Mouse (Mus musculus) 416B (cell line): ENCODE measurements around the gene Por.

Experiments
- DNase-seq: peaks from one replicate; pipeline ENCODE4 v3.0.0; 2011; ENCODE audit warnings: low read depth

Gene Por

DNA sequence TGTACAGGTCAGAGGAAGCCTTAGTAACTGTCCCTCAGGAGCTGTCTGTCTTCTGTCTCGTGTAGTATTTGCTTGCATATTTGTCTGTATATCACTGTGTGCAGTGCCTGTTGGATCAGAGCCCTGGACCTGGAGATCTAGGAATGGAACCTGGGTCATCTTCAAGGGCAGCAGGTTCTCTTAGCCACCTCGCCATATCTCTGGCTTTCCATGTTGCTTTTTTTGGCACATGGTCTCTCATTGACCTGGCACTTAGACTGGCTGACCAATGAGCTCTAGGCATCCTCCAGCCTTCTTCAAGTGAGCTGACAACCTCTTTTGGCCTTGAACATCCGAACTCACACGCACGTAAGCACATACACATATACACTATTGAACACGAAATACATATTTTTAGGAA, 32.4 kb downstream of the Por start:
- no peak for DNase-seq

DNA sequence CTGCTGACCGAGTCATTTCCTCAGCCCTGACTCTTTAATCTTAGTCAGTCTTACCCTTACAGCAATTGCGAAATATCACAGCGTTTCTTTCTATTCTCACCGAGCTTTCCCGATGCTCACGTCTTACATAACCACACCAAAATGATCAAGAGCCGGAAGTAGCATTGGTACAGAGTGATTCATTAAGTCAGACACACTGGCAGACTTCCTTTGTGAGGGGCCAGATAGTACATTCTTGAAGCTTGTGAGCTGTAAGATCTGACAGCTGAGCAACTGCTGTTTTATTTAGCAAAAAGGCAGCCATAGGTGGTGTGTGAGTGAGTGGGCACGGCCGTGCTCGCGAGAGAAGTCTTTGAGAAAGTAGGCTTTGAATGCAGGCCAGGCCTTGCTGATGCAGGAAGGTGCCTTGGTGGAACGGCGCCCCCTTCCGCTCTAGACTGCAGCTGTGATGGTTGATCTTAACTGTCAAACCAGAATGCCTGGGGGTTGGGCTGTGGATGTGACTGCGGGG, 32.9 kb downstream of the Por start:
- DNase-seq = peak; percentile 99

DNA sequence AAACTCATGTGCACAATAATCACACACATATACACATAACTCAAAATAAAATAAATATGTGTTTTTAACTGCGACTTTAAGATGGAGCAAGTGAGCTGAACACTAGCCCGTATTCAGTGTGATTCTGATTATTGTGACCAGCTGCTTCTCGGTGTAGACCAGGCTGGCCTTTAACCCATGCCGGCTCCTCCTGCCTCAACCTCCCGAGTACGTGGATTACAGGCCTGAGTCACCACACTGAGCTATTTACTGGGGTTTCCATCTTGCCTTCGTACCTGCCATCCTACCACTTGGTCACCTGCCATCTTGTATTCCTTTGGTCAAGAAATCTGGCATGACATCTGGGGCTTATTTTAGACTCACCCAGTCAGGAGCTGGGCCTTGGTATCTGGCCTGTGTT, 33.6 kb downstream of the Por start:
- no peak for DNase-seq

DNA sequence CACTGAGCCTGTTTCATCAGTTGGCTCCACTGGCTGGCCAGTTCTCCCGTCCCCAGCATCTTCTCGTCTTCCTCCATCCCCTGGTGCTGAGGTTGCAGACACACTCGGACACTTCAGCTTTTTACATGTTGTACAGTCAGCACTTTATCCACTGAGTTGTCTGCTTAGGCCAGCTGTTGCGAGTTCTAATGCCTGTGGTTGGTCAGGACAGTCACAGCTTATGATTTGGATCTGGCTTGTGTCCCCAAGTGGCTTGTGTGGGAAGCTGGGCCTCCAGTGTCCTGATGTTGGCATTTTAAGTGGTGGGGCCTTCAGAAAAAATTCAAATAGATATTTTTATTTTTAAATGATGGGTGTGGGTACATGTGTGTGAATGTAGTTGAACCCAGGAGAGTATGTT, 35.5 kb downstream of the Por start:
- no peak for DNase-seq

DNA sequence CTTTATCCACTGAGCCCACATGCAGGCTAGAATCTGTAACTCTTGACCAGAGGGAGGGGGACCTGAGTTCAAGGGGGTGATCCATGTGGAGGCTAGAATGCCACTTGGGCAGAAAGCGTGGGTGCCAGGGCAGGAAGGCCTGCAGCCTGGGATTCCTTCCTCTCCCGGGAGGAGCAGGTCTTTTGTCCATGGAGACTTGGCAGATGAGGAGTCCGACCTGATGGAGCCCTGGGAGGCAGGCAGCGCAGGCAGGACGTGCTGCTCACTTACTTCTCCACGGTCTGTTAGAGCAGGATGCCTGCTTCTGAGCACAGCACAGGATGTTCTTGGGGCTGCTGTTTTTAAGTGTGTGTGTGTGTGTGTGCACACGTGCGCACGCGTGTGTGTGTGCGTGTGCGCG, 37.2 kb downstream of the Por start:
- no peak for DNase-seq

DNA sequence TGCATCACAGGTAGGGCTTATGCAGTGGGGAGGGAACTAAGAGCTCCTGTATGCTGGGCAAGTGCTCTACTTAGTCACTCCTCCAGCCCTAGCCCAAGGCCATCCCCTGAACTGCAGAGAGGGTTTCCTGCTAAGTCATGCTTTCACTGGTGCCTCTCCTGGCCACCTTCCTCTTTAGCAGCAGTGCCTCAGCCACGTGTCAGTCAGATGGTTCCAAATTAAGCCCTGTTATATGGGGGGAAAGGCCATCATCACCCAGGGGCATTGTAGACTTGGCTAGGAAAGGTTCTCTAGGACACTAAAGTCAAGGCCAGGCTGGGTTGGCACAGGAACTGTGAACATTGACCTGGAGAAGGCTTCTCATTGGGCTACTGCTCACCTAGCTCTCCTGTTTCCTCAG, 38.0 kb downstream of the Por start:
- DNase-seq = peak; percentile 90

DNA sequence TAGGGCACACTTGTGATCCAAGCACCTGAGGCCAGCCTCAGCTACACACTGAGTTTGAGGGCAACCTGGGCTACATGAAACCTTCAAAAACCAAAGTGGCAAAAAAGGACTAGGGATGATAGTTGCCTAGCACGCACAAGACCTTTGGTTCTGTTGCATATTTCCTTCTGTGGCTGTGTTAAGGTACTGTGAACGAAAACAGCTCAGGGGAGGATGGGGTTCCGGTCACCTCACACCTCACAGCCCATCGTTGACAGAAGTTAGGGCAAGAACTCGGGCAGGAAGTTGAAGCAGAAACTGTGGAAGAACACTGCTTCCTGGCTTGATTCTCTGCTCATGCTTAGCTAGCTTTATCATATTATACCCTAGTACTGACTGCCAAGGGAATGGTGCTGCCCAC, 39.9 kb downstream of the Por start:
- no peak for DNase-seq

DNA sequence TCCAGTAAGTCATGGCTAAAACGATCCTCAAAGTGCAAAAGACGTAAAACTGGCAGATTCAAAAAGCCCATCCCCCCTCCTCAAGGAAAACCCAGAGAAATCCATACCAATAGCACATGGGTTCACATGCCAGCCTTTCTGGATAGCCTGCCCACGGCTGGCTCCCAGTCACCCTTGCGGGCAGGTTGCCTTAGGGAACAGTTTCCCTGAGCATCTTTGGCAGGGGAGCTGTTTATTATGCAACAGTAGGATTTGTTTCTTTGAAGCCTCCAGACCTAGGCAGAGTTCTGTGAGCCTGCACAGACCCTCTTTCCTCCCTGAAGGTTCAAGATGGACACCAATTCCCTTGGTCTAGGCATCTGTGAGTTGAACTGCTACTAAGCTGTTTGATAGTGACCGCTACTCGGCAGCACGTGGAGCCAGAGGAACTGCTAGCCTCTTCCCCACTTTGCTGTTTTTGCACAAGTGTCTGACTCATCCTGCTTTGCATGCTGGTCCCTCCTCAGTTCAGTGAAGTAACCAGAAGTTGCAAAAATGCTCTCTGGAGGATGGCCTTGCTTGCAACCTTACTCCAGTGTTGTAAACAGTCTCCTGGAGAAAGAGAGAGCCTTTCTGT, 40.9 kb downstream of the Por start:
- DNase-seq = peak; percentile 94

DNA sequence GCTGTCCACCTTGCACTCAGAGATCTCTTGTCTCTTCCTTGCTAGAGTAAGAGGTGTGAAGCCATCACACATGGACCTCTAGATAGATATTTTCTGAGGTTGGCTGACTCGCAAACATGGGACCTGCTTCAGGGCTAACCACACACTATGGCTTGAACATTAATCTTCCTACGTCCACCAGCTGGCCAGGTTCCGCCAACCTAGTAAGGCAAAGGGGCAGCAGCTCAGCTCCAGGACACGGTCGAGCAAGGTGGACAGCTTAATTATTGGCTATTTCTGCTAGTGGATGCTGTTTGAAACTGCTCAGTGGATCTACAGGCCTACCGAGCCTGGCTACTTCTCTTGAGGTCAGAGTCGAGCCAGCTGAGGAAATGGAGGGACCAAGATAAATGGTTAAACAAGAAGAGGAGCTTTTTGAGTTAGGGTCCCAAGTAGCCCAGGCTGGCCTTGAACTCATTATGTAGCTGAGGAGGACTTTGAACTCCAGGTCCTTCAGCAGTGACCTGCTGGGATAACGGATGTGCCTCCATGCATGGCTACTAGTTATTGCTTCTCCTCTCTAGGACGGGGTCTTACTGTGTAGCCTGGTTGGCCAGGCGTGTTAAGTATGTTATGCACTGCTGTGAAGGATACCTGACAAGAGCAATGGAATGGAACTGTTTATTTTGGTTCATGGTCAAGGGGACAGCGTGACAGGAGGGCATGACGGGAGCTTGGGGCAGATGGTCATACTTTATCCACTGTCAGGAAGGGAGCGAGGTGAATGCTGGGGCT, 41.9 kb downstream of the Por start:
- peak; percentile 34 for DNase-seq

DNA sequence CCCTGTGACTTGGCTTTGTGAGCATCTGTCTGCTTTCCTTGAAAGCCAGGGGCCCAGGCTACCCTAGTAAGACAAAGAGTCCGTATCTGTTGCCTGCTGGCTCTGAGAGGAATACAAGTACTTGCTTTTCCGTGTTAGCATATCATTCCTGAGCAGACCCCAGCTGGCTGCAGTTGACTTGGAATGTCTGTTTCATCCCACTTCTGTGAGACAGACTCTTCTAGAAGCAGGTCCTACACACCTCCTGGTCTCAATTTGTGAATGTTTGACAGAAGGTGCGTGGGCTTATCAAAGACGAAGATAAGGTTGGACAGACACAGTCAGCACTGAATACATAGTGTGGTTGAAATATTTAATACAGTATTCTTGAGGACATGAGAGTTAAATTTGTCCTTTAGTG, 43.0 kb downstream of the Por start:
- no peak for DNase-seq

DNA sequence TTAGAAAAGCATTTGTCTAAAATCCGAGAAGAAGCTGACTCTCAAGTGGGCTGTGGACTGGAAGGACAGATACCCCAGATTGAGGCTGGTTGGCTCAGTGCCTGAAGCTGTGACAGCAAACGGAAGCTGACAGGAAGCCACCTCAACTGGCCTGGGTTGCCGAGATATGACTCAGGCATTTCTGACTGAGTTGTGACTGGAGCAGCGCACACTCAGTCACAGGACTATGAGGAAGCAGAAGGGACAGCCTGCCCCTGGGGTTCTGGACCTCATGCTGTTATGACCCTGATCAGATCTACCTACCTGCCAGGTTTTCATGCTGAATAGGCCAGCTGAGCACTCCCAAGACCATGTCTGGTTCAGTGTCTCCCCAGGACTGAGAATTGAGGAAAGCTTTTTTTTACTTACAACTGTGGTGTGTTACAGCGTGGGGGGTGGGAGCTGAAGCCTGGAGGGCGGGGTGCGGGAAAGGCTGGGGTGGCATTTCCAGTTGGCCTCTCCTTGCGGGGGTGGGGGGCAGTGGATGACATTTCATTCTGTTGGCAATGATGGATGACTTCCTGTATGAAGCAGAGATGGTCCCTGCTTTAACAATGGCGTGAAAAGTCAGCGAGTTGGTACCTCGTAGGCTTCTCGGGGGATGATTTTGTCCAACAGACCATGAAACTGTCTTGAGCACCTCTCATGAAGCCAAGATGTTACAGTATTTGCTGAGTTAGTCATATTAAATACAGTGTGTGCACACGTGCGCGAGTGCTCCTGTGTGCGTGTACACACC, 43.8 kb downstream of the Por start:
- peak; percentile 99 for DNase-seq

DNA sequence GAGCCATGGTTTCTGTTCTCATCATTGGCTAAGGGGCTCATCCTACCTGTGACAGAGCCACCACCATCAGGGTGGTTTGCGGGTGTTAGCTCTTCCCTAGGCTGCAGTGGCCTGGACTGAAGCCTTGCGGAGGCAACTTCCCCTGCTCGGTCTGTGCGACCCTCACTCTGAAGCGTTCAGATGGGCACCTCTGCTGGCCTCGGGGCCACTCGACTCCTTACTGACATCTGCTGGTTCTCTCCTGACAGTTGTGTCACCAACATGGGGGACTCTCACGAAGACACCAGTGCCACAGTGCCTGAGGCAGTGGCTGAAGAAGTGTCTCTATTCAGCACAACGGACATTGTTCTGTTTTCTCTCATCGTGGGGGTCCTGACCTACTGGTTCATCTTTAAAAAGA, 45.8 kb downstream of the Por start:
- peak; percentile 38 for DNase-seq

DNA sequence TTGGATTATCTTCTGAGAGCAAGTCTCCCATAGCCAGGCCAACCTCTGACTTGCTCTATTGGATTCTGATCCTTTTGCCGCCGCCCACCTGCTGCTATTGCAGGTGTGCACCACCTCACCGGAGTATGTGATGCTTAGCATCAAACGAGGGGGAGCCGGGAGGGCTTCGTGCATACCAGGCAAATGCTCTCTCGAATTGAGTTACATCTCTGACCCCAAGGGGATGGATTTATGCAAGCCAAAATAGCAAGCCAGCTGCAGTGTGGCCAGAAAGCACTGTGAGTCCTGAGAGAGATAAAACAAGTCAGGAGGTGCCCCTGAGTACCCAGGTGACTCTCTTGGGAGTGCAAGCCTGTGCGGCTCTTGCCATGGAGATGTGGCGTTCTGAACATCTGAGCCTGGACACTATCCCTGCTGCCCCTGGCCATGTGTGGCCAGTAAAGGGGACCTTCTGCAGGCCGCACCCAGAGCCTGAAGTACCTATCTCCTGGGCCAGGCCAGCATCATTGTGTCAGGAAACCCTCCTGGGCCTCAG, 49.8 kb downstream of the Por start:
- no peak for DNase-seq

DNA sequence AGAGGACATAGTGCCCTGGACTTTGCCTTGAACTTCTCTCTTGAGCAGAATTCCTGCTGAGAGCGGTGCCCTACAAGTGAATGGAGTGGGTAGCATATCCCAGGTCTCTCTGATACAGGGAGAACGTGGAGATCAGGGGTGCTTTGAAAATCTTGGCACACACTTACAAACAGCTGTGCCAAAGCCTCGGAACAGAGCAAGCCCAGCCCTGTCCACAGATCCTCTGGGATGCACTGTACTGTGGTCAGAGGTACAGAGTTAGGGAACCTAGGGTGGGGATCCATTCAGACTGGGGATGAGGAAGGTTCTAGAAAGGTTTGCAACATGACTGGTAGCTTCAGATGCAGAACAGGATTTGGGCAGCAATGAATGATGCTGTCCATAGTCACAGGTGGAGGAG, 50.3 kb downstream of the Por start:
- DNase-seq = no peak

DNA sequence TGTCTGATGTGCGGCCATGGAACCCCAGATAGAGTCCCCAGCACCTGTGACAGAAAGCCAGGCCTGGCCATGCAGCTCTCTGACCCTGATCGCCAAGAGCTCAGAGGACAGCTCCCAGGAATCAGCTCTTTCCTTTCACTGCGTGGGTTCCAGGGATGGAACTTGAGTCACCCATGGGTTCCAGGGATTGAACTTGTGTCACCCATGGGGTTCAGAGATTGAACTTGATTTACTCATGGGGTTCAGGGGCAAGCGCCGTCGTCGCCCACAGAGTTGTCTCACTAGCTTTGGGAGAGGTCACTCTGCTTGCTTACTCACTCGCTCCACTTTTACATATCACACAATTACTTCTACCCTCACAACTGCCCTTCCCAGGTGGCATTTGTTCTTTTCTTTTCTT, 51.2 kb downstream of the Por start:
- no peak for DNase-seq

DNA sequence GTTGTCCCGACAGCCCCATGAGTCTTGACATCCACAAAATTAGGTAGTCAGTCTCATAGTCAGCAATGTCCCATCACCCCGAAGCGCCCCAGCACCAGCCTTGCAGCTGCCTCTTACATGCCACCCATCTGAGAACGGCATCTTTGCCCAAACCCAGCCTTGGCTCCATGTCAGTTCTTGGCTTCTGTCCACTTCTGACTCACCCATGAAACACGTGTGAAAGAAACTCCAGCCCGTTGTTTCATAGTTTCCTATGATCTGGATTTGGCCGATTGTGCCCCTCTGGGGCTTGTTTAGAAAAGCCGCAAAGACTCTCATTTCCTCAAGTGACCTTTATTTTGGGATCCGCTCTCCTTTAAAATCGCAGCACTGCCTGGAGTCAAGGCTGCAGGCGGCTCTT, 52.3 kb downstream of the Por start:
- DNase-seq = peak; percentile 66

DNA sequence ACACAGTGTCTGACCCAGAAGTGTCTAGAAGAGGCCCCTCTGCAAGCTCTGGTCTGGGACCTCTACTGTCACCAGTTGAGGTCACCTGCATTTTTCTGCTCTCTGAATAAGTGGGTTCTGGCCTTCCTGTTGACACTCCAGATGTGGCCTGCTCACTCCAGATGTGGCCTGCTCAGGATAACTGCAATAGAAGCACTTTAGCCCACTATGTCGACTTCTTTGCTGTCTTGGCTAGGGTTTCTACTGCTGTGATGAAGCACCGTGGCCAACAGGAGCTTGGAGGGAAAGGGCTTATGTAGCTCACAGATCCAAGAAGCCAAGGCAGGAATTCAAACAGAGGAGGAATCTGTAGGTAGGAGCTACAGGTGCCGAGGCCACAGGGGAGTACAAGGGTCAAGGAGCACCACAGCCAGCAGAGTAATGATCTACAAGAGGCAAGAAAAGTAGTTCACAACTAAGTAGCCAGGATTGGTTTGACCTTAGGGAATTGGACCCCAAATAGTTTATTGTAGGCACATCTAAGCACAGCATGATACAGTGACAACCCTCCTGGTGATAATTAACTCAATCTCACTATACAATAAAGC, 53.4 kb downstream of the Por start:
- DNase-seq = no peak

DNA sequence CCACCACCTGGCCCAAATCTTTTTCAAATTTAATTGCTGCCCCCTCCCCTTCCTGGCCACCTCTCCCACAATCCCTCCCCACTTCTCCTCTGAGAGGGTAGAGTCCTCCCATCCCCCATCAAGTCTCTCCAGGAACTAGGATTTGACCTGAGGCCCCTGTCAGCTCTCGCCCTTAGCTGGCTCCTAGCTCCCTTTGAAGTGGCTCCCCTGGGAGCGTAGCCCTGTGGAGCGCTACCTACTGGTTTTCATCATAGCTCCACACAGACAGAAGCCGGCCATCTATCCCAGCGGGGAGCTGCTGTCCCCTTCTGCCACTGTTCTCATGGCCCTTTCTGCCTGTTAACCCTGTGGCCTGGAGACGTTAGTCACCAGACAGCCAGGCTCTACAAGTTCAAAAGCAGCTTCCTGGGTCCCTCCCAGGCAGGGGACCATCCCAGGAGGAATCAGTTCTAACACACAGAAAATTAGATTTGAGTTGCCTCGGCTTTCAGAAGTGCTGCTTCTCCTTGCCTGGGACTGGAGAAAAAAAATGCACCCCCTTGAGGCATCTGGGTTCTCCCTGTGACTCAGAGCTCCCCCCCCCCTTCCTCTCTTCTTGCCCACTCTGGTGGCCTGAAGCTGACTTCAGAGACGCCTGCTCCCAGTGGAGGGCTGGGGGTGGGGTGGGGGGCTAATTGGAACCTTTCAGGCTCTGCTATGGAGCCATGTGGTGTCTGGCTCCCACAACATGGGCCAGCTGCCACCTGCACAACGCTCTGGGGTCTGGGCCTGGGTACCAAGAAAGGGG, 54.9 kb downstream of the Por start:
- no peak for DNase-seq

DNA sequence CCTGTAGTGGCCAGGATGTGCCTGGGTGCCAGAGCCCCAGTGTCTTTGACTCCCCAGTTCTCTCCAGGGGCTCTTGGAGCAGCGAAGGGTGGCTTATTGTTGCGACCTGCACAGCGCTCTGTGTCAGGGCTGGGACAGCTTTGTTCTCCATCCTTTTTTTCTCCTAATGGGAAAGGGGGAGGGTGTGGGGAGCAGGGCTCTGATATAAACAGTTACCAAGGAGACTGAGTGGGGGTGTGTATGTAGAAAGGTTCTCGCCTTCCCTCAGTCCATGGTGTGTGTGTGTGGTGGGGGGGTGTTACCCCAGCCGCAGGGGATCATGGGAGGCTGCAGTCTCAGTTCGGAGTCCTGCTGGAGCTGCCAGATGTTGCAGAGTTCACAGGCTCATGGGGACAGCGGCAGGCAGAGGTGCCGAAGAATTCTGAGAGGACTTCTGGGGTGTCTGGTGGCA, 55.6 kb downstream of the Por start:
- DNase-seq = no peak

DNA sequence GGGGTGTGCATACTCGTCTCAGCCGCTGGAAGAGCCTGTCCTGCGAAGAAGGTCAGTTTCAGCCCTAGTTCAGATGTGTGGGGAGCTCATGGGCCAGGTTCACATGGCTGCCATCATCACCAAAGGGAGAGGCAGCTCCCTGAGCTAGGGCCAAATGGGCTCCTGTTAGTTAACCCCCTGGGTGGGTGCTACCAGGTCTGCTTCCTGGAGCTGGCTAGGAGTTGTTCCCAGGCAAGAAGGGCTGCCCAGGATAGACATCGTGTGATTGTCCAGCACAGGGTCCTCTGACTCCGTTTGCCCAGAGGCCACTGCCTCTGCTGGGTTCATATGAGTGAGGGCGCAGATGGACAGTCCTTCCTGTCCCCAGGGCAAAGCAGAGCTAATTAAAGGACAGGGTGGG, 56.2 kb downstream of the Por start:
- no peak for DNase-seq

DNA sequence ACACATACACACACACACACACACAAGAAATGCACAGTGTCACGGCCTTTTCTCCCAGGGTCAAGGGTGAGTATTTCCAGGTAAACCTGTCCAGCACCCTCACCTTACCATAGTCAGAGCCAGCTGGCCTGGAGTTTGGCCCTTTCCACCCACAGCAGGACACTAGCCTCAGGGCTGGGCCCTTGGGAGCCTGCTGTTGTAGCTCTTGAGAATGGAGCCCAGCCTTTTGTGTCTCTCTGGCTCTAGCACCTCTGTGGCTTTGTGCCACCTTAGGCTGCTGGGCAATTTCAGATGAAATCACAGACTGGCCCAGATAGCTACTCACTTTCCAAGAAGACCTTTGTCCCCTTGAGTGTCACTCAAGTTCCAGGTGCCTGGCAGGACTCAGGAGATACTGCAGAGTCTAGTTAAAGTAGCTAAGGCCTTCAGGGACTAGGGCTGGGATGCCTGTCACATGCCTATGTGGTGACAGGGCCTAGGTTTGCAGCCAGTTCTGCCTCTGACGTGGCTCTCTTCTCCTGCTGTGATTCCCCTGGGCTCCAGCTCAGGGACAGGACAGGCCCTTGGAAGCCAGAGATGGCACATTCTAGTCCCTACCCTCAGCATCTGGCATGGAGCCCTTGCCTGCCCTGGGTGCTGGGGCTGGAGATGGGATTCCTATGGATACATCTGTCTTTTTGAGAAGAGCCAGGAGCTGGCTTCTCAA, 57.0 kb downstream of the Por start:
- no peak for DNase-seq
